Mouse (Mus musculus) left cerebral cortex, adult 2 months (tissue): ENCODE results near the gene Ackr2. TPM values are rescaled to one million over a fixed set of nuclear protein-coding genes. Genes with fewer than 3 reads are reported as not detected.
A peak's percentile ranks its signal among the peaks of the same experiment; 100 is the strongest.

Source experiments
- DNase-seq, 2 experiments: peaks; one replicate each; pipeline ENCODE4 v3.0.0; 2021 to 2022; ENCODE audit warnings: low spot score in 2 of 2, mixed read lengths in 1 of 2; ENCODE audit errors: extremely low spot score in 1 of 2
- H3K27ac ChIP-seq: fragments of 200-600 bp; 2 replicates; pipeline ENCODE4 v1.8.1; 2022
- H3K4me3 ChIP-seq: fragments of 200-600 bp; 2 replicates; pipeline ENCODE4 v1.8.1; 2022
- CTCF ChIP-seq: fragments of 200-600 bp; IDR thresholded peaks from 2 replicates; pipeline ENCODE4 v1.8.1; 2022; ENCODE audit warnings: antibody characterized with exemption, mild to moderate bottlenecking, moderate library complexity
- intact Hi-C: fragments of 180-260 bp; cut with DNase I; formaldehyde crosslinking; loops from one replicate; pipeline ENCODE4 v1.15.1; 2025
- total RNA-seq, 2 experiments: library from RNA; stranded (reverse); gene quantifications; 2 replicates each; pipeline ENCODE4 v1.2.3; 2021

The Ackr2 gene
- total RNA-seq, 2 experiments from 2014 or later = 6.9 to 7.9 TPM

DNA sequence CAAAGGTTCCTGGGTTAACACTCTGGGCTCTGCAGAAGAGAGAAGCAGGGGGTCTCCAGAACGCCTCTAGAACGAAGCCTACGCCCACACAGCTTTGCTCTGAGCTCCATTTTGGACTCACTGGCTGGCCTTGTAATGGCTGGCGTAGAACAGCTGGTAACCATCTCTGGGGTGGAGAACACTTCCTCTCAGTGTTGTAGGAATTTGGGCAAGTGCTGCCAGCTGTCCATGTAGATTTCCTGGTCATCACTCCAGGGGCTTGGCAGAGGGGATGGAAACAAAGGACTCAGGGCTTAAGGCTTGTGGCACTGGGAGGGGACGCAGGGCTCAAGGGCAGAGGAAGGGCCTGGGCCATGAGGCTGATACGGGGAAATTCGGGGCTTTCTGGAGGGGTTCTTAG, 3.7 kb upstream of the Ackr2 start:
- TF ChIP-seq CTCF = no peak
- intact Hi-C loops = no loop called here

DNA sequence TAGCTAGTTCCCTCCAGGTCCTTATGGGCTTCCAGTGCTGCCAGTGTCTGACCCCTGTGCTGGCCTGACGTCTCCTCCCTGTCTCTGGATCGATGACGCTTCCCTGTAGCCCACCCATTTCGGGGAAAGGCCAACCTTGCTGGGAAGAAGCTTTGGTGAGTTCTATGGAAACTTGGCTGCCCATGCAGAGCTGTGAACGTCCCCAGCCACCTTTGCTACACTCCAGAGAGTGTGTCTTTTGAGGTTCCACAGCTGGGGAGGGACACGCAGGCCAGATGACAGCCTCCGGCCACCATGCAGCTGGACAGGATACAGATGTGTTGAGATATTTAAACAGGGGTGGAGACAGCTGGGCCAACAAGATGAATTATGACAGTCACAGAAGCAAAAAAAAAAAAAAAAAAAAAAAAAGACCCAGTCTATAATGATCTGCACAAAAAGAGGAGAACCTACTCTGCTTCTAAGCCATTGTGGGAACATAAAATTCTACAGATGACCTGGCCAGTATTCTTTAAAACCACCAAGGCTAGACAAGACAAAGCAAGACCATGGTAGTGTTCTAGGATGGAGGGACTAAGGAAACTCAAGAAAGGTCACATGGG, 2.7 kb upstream of the Ackr2 start:
- no peak overlapping the region for H3K27ac ChIP-seq
- TF ChIP-seq CTCF = no peak
- intact Hi-C loops = no loop called here
- peak in 1 of 2 experiments; percentile 7 for DNase-seq
- H3K4me3 ChIP-seq = no peak overlapping the region

More for the DNA sequence above, 3.7 kb upstream of the Ackr2 start:
- Histone ChIP-seq H3K27ac (no peak overlapping the region), H3K4me3 (no peak overlapping the region)
- peak in 1 of 2 experiments; percentile 6 for DNase-seq

DNA sequence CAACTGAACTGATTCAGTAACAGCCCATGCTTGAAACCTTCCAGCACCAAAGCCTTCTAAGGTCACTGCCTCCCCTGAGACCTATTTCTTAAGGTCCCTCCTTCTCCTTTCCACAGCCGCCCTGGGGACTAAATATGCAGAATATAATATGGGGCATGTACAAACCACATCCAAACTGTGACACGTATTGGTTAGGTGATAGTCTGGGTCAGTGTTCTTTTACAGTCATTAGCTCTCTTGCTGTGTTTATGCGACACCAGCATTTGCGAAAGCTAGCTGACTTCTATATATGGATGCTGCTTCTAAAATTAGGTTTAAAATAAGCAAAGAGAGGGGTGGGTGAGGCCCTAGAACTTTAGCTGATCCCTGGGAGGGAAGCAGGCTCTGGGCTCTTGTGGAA, 1.3 kb upstream of the Ackr2 start:
- TF ChIP-seq CTCF = no peak
- Histone ChIP-seq H3K4me3 (no peak overlapping the region), H3K27ac (no peak overlapping the region)
- intact Hi-C loops = no loop called here
- peak in 1 of 2 experiments; percentile 5 for DNase-seq

DNA sequence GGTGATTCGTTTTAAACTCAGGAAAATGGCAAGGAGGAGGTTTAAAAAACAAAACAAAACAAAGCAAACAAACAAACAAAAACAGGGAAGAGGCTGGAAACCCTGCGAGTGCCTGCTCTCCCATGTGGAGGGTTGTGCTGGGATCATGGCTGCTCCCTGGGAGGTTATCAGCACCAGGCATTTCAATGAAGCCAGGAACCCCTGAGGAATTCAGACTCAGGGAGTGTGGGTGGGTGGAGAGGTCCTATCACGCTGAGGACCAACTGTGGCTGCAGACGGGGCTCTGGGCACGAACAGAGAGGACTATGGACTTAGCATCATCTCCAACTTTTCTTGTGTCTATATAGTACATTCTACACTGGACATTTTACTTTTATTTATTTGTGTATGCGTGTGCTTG, 1.2 kb downstream of the Ackr2 start:
- intact Hi-C loops = no loop called here
- DNase-seq = peak in 1 of 2 experiments; percentile 3
- TF ChIP-seq CTCF = no peak
- no peak overlapping the region for H3K4me3 ChIP-seq
- no peak overlapping the region for H3K27ac ChIP-seq

DNA sequence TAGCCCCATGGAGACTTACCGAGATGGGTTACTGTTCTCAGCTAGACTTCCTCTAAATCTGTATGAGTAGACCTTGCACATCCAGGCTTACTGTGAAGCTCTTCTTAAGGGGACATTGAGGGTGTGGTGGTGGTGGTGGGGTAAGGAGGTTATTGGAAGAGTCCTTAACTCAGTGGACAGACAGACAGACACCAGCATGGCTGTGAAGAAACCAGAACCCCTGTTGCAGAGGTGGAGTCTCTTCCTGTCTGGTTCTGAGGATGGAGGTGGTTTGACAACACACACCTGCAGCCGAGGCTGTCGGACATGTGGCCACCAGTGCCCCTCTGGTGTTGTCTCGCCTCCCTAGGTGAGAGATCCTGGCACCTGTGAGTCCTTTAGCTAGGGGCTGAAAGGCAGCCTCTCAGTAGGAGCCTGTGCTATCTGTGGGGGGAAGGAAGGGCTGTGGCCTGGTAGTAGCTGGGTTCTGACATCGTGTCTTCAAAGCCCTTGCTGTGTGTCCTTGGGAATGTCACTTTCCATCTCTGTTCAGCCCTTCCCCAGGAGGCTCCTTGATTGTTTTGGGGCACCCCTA, 2.2 kb downstream of the Ackr2 start:
- H3K4me3 ChIP-seq = no peak overlapping the region
- peak in 1 of 2 experiments; percentile 6 for DNase-seq
- H3K27ac ChIP-seq = no peak overlapping the region
- intact Hi-C loops = no loop called here
- TF ChIP-seq CTCF = no peak

DNA sequence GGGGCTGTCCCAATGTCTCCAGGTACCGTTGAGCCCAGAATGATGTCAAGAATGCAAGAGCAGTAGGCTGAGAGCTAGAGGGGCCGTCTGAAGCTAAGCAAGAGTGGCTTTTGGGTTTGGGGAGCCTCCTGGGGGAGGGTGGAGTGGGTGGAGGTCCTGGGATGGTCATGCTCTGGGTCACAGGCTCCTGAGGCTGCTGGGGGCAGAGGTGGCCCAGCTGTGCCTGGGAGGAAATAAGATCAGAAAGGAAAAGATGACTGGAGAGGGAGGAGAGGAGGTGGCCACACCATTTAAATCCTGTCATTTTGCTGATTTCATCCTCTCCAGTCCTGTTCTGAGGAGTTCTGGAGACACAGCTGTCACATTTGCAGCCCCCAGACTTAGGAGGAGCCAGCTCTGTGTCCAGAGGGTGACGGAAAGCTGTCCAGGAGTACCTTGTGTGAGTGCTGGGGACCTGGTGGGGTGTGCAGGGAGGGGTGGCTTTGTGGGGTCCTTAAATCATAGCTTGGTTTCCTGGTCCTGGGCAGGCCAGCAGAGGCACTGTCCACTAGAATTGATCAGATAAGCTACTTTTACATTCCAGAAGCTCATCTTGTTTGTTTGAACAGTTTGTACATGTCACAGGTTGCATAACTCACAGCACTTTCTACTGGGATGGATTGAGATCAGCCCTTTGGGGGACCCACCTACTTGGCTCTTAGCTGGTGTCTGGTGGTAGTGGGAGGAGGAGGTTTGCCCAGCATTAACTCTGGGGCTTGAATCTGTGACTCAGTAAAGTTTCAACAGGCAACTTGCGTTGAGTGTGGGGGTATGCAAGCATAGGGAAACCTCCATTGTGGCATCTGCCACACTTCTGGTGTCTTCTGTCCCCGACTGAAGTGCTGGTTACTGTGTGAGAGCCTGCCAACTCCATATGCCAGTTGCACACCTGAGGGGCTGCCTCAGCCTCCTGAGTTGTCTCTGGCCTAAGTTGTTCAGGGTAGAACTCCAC, 3.9 kb downstream of the Ackr2 start:
- Histone ChIP-seq H3K4me3 (no peak overlapping the region), H3K27ac (no peak overlapping the region)
- TF ChIP-seq CTCF = no peak
- intact Hi-C loops = loop anchor here (1.0 kb wide), 1 partner anchor 21 kb away; no protein-coding TSS in a partner anchor
- peak in 1 of 2 experiments; percentile 9 for DNase-seq

DNA sequence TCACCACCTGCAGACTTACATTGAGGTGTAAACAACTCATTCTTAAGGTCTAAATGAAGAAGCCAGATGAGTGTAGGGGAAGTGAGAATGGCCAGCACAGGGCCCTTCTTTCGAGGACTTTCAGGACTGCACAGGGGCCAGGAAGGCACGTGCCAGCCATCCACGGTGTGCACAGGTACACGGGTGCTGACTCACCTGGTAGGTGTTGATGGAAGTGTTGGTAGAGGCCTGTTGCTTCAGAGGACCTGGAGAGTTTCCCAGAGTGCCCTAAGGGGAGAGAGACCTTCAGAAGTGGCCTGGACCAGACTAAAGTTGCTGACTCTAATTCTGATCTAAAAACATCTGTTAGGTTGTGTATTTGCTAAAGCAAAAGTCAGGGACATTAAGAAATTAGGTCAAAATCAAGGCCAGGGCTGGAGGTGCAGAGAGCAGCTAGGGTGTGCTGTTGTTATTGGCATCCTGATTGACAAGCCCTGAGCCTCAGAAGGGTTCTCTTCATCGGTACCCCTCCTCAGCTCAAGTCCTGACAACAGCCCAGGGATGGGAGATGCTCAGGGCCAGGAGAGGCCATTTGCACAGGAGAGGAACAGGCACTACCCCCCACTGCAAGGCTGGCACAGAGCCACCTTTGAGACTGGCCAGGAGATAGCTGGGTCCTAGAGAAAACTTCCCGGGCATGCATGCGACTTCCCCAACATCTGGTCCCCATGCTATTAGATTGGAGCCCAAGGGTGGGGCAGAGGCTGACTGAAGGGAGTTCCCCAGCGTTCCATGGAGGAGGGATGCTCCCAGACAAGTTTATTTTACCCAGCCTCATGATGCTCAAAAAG, 5.5 kb downstream of the Ackr2 start:
- H3K27ac ChIP-seq = no peak overlapping the region
- intact Hi-C loops = no loop called here
- no peak overlapping the region for H3K4me3 ChIP-seq
- TF ChIP-seq CTCF = no peak
- DNase-seq = peak in 1 of 2 experiments; percentile 9

DNA sequence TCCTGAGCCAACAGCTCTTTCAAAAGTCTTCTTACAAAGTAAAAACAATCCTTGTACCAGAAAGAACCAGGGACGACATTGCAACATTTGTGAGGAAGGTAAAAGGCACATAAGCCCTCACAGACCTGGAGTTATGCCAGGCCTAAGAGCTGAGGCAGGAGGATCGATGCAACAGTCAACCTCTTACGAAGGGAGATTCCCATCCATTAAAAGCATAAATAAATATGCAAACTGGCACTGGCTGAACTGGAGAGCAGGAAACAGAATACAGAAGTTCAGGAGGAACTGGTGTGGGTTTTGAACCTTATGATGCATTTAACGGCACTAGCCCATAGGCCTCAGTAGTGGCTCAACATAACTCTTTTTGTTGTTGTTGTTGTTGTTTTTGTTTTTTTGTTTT, 6.2 kb downstream of the Ackr2 start:
- Histone ChIP-seq H3K4me3 (no peak overlapping the region), H3K27ac (no peak overlapping the region)
- intact Hi-C loops = no loop called here
- no peak for DNase-seq
- no peak for TF ChIP-seq CTCF

DNA sequence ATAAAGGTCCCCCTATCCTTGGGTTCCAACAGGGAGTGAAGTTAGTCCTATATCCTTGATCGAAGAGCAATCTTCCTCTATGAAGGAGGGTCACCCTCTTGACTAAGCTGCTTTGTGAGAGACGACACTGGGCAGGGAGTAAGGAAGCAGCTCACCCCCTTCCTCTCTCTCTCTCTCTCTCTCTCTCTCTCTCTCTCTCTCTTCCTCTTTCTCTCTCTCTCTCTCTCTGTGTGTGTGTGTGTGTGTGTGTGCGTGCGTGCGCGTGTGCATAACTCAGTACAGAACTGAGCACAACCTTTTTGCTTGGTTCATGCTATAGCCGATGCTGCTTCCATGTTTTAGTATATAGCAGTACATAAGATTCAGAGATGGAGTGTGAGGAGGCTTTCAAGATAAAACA, 6.8 kb downstream of the Ackr2 start:
- DNase-seq = peak in 1 of 2 experiments; percentile 8
- Histone ChIP-seq H3K27ac (peak overlapping the region; percentile 84; the same call in 1 of the 2 replicates), H3K4me3 (no peak overlapping the region)
- no peak for TF ChIP-seq CTCF
- intact Hi-C loops = no loop called here

DNA sequence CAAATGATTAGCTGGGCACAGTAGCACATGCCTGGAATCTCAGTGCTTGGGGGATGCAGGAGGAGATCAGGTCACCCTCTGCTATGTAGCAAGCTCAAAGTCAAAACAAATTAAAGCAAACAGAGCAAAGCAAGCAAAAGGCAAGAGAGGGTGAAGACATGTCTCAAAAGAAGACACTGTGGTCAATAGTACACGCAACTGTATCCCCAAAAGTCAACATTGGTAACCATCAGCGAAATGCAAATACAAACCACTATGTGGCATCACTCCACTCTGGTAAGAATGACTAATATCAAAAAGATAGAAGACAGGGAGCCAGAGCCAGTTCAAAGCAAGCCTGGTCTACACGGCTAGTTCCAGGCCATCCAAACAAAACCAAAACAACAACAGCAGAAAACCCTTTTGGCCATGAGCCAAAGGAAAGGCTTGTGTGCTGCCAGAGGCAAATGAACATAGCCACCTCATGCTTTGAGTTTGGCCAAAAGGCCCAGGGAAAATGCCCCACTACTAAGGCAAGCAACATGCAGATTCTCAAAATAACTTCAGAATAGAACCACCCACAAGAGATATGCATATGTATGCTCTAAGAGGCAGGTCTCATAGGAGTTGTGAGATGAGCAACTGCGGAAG, 7.5 kb downstream of the Ackr2 start:
- peak in 1 of 2 experiments; percentile 23 for DNase-seq

DNA sequence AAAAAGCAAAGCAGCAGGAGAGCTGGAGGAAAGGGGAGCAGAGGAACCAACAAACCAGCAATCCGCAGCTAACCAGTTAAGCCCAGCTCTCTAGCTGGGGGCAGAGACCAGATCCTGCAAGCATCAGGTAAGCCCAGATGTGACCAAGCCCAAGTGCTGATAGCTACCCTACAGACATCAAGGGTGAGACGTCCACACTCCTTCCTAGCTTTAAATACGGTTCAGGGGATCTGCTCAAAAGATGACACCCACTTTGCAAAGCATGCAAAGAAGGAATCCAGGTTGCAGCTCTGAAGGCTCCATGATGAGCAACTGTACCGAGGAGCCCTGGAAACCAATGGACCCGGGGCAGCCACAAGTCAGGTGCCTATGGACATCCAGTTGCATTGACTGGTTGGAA, 8.3 kb downstream of the Ackr2 start:
- H3K4me3 ChIP-seq = no peak overlapping the region
- no peak for TF ChIP-seq CTCF
- intact Hi-C loops = no loop called here
- peak in 1 of 2 experiments; percentile 12 for DNase-seq
- H3K27ac ChIP-seq = peak overlapping the region; percentile 92

More for the DNA sequence above, 7.5 kb downstream of the Ackr2 start:
- H3K27ac ChIP-seq = peak overlapping the region; percentile 84
- TF ChIP-seq CTCF = no peak; the same call in 1 of the 2 replicates
- no peak overlapping the region for H3K4me3 ChIP-seq
- intact Hi-C loops = no loop called here
